Mouse (Mus musculus) cortical plate, adult 2 months (tissue): ENCODE measurements around the gene Pdlim7.

Experiments used
- CTCF ChIP-seq: fragments of 200-500 bp; IDR thresholded peaks from 2 replicates; pipeline ENCODE4 v1.5.1; 2011; ENCODE audit warnings: mild to moderate bottlenecking, control low read depth, low read length; ENCODE audit not compliant: insufficient read depth; ENCODE audit errors: extremely low read depth
- POLR2A ChIP-seq: fragments of 200-500 bp; IDR thresholded peaks from 2 replicates; pipeline ENCODE4 v1.6.1; 2011; ENCODE audit warnings: mild to moderate bottlenecking, low read length, control low read depth; ENCODE audit not compliant: insufficient read depth; ENCODE audit errors: extremely low read depth

- TF ChIP-seq POLR2A = 0 out of 2 replicates have a peak, but pooled peaks have one; percentile 38
- TF ChIP-seq CTCF = no peak
These were observed 26.4 kb downstream of the Pdlim7 start for GRCm38 (mm10) chr13:55486916-55487577.
